Mouse (Mus musculus) left cerebral cortex, postnatal 14 days (tissue): ENCODE results near the gene Slc8a1. TPM values are rescaled to one million over a fixed set of nuclear protein-coding genes. Genes with fewer than 3 reads are reported as not detected.
A peak's percentile ranks its signal among the peaks of the same experiment; 100 is the strongest.

ENCODE experiments used
- DNase-seq, 2 experiments: peaks; one replicate each; pipeline ENCODE4 v3.0.0; 2021 to 2022; ENCODE audit warnings: low spot score in 2 of 2, mixed read lengths in 1 of 2
- intact Hi-C: fragments of 180-260 bp; cut with DNase I; formaldehyde crosslinking; loops from one replicate; pipeline ENCODE4 v1.15.1; 2025
- long read RNA-seq, 2 experiments: library from polyadenylated mRNA; stranded (forward); transcript quantifications; one replicate each; pipeline ENCODE4 v2.0.0; 2021
- total RNA-seq, 2 experiments: library from RNA; stranded (reverse); gene quantifications; 2 replicates each; pipeline ENCODE4 v1.2.3; 2021

Slc8a1 gene
- total RNA-seq, result 100 to 1,000 TPM; 245 to 255 TPM
- long read RNA-seq, experiment 1, partial matches to known transcripts, result 0 of 8 reads
- long read RNA-seq, experiment 1, other reads (novel, unspliced or antisense), result 8 of 8 reads
- long read RNA-seq, experiment 2, partial matches to known transcripts, result 0 of 11 reads
- long read RNA-seq, experiment 2, other reads (novel, unspliced or antisense), result 11 of 11 reads

GRCm38 (mm10) chr17:81738311-81738755, at the start of gene Slc8a1:
TSS of gene Slc8a1 (minus strand) at chr17:81738377.
- peak; percentile 64 to 85 for DNase-seq
- intact Hi-C loops, result no loop called here

DNA sequence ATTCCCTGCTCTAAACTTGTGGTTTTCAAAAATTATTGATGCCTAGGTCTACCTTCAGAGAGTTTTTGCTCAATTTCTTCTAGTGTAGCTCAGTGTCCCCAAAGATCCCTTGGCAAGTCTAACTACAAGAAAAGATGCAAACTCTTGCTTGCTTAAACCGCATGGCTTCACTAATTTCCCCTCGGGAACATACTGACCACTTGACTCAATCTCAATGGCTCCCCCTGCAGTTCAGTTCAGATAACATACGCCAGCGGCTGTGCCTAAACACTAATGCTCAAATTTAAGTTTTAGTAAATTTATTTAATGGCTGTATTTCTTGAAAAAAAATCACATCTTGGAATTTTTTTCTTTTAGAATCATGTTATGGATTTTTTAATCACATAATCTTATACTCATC, 49.2 kb upstream of the Slc8a1 start:
- DNase-seq, result peak; percentile 45 to 55
- intact Hi-C loops, result loop anchor here (5.0 to 10.0 kb wide), 3 partner anchors 123 to 595 kb away; no protein-coding TSS in a partner anchor

- DNase-seq, result no peak
- intact Hi-C loops, result loop anchor here (10.0 kb wide), 1 partner anchor 118 kb away; no protein-coding TSS in a partner anchor
These were observed 44.1 kb upstream of the Slc8a1 start for GRCm38 (mm10) chr17:81782326-81782725.

DNA sequence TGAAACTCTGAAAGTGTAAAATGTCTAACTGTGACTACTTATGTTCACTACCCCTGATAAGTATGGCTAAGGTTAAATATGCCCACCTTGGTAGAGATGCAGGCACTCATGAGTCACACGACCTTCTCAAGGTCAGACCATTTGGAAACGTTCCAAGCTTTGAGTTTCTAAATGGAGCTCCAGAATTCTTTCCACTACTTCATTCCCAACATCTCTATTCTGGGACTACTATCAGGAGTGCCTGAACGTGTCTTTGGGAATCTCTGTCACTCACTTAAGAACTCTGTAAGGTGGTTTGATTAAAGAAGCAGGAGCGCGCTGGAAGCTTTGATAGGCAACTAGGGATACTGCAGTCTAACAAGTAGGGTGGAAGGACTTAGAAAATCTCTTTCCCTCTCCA, 43.3 kb upstream of the Slc8a1 start:
- DNase-seq, result no peak
- intact Hi-C loops, result loop anchor here (10.0 kb wide), 1 partner anchor 117 kb away; no protein-coding TSS in a partner anchor

GRCm38 (mm10) chr17:81779883-81780282, 41.7 kb upstream of the Slc8a1 start:
- intact Hi-C loops, result loop anchor here (10.0 kb wide), 1 partner anchor 115 kb away; no protein-coding TSS in a partner anchor

GRCm38 (mm10) chr17:81750664-81751063, 12.5 kb upstream of the Slc8a1 start:
- DNase-seq, result no peak
- intact Hi-C loops, result no loop called here

More at GRCm38 (mm10) chr17:81779883-81780282, 41.7 kb upstream of the Slc8a1 start:
- DNase-seq, result no peak

DNA sequence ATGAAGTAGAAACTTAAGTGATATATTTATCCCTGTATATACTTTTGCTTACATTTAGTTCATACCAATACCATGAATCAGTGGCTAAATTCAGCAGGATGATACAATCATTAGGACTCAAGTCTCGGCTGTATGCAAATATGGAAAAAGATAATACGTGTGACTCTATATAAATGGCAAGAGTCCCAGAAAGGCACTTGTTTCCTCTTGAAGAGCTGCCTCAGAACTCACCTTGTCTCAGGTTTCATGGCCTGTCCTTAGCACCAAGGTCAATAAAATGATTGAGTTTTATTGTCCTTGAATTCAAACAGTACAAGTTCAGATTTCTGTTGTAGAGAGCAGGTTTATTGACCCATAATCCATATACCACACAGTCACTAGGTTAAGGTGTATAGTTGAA, 4.9 kb upstream of the Slc8a1 start:
- intact Hi-C loops, result no loop called here
- no peak for DNase-seq

DNA sequence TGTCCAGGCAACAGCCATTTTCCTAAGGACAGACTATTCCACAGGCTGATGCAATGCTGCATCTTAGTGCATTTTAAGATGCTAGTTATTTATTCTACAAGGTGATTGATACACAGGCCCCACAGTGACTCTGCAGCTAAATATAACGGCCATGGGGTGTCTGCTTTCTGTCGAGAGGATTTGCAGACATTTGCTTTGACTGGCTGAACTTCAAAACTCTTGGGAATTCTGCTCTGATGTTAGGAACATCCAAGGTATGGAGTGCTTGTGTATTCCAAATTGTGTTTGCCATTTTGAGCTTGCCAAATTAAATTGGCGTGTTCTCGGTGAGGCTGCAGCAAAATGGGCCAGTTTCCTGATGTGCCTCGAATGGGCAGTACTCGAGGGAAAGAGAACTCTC, 2.4 kb upstream of the Slc8a1 start:
- intact Hi-C loops, result no loop called here
- no peak for DNase-seq

GRCm38 (mm10) chr17:81737779-81738178, 398 bp downstream of the Slc8a1 start:
- DNase-seq, result peak in 1 of 2 experiments; percentile 37
- intact Hi-C loops, result loop anchor here (2.0 kb wide), 1 partner anchor 67 kb away; no protein-coding TSS in a partner anchor

DNA sequence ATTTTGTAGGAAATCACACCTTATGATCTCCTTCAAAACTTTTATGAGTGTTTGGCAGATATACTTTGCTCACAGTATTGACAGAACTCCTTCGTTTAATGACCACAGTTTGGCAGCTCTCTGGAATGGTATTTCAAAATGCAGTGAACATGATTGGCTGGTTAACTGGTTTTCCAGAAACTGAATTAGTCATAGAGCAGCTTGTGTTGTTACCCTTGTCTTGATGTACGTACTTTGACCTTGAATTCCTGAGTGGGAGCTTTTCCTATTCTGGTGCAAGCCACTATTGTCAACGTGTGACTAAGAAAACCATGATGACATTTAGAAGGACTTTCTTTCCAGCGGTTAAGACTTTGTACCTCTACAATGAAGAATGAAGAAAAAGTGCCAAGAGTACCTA, 868 bp downstream of the Slc8a1 start:
- intact Hi-C loops, result loop anchor here (2.0 kb wide), 1 partner anchor 67 kb away; no protein-coding TSS in a partner anchor
- no peak for DNase-seq

DNA sequence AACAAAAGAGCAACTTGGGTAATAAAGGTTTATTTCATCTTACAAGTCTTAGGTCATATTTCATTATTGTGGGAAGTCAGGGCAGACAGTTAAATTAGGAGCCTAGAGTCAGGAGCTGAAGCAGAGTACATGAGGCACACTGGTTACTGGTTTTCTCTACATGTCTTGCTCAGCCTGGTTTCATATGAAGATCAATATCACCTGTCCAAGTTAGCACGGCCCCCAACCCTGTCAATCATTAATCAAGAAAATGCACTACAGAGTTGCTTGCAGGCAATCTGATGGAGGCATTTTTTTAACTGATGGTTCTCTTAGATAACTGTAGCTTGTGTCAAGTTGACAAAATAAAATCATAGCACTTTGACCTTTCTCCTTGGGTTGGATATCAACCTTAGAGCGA, 2.6 kb downstream of the Slc8a1 start:
- DNase-seq, result no peak
- intact Hi-C loops, result no loop called here

DNA sequence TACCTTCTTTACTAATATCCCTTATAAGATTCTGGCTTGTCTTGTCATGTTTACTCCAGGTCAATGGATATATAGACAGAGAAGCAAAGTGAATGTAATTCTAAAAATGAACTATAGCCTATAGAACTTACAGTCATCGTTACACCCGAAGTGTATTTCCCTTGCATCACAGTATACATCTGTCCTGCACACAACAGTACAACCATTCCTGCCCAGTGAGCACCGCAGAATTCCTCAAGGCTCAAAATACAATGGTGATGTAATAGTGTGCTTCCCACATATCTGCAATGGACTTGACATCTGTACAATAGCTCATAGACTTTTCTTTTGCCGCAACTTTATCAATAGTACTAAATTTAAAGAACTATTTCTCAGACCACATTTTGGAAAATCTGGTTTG, 8.3 kb downstream of the Slc8a1 start:
- DNase-seq, result no peak
- intact Hi-C loops, result no loop called here

GRCm38 (mm10) chr17:81712273-81712751, 25.9 kb downstream of the Slc8a1 start:
- intact Hi-C loops, result no loop called here
- DNase-seq, result peak in 1 of 2 experiments; percentile 3

DNA sequence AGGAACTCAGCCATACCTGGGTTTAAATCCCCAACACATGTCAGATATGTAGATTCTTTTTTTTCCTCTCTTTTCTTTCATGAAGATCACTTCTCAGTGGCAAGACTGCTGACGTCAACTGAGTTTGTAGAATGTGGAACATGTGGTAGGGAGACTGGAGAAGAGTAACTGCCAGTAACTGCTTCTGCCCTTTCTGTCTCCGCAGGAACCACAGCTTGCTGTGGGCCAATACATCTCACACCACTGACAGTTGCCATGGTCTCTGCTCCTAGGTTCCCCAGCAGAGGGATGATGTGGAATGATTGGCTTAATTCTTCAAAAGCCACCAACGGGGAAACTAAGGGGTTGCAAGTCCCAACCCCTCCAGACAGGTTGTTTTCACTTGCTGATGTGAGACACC, 33.4 kb downstream of the Slc8a1 start:
- DNase-seq, result no peak
- intact Hi-C loops, result no loop called here

GRCm38 (mm10) chr17:81703258-81703657, 34.9 kb downstream of the Slc8a1 start:
- intact Hi-C loops, result no loop called here
- no peak for DNase-seq

GRCm38 (mm10) chr17:81701701-81702100, 36.5 kb downstream of the Slc8a1 start:
- no peak for DNase-seq
- intact Hi-C loops, result no loop called here

DNA sequence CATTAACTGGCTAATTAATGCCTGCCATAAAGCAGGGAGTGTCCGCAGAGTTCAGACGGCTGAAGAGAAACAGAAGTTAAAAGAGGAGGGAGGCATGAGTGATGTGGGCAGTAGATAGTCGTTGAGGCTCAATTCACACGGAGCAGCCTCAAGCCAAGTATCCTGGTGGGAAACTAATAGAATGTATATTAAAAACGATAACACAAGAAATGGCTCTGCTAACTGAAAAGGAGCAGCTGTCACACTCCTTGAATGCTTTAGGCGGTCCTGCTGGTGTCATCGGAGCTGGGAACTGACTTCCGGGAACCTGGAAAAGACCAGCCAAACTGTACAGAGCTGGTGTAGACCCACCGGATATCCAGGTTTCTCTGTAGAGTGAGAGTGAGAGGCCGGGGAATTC, 39.4 kb downstream of the Slc8a1 start:
- intact Hi-C loops, result no loop called here
- DNase-seq, result no peak

DNA sequence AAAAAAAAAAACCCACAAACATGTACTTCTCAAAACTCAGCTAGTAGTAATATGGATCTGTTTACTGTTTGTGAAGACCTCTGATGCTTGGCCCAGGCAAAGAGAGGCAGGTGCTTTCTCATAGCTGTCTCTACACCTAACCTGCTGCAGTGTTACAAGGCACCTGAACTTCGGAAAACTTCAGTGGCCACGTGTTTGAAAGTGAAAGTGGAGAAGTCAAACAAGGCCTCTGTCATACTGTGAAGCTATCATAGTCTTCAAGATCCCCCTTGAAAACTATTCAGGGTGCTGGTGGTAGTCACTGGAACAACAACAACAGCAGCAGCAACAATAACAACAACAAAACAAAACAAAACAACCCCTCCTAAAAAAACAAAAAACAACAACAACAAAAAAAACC, 40.5 kb downstream of the Slc8a1 start:
- intact Hi-C loops, result no loop called here

GRCm38 (mm10) chr17:81694977-81695376, 43.2 kb downstream of the Slc8a1 start:
- intact Hi-C loops, result no loop called here

More for the DNA sequence above, 40.5 kb downstream of the Slc8a1 start:
- no peak for DNase-seq

DNA sequence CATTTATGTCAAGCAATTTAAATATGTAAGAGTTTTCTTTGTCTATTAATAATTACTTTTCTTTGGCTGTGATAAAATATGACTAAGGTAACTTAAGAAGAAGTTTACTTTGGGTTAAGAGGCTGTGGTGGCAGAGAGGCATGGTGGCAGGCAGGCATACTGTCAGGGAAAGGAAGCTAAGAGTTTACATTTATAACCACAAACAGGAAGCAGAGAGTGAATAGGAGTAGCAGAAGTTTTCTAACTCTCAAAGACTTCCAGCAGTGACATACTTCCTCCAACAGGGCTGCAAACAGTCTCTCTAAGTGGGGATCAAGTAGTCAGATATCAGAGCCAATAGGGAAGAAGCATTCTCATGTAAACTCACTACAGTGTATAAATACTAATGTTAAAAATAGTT, 58.6 kb downstream of the Slc8a1 start:
- intact Hi-C loops, result no loop called here
- no peak for DNase-seq

More at GRCm38 (mm10) chr17:81694977-81695376, 43.2 kb downstream of the Slc8a1 start:
- no peak for DNase-seq

- intact Hi-C loops, result no loop called here
- DNase-seq, result no peak
These were observed 60.7 kb downstream of the Slc8a1 start for GRCm38 (mm10) chr17:81677450-81677849.
